Mouse (Mus musculus) adrenal gland, adult 2 months (tissue): ENCODE data around the gene Vmn2r32. TPM values are rescaled to one million over a fixed set of nuclear protein-coding genes. Genes with fewer than 3 reads are reported as not detected.
"Not testable (repeated sequence)": the region's sequence is repeated elsewhere in the genome, so short reads cannot be mapped to it uniquely, and the experiment has no call there.

Experiments used
- DNase-seq: peaks from one replicate; pipeline ENCODE4 v3.0.0; 2021
- long read RNA-seq: library from polyadenylated mRNA; stranded (forward); transcript quantifications from one replicate; pipeline ENCODE4 v2.0.0, GENCODE M21; 2021
- polyA plus RNA-seq: library from polyadenylated mRNA; depleted of rRNA; stranded (reverse); fragments of >200 nt; gene quantifications from 2 replicates; pipeline ENCODE4 v1.2.3, GENCODE M21; 2012; rRNA removed
- total RNA-seq, 2 experiments: library from RNA; stranded (reverse); gene quantifications; 2 replicates each; pipeline ENCODE4 v1.2.3; 2021

Gene Vmn2r32
- total RNA-seq: not detected
- not detected in 2 replicates for polyA plus RNA-seq
- long read RNA-seq: 0 reads

DNA sequence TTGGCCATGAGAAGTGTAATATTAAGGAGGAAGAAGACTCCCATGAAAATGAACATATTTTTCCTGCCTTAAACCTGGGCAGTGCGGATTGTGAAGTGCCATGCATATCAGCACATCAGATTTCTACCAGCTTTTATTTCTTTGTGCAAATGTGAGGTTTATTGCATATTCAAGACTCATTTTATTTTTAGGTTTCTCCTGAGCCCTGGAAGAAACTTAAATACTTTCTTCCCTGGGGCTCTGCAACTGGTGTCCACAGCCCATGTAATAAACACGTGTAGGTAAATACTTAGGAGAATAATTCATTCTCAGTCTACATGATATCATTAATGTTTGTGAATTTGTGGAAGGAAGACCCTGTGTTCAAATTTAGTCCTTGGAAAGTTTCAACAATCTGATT, at the start of gene Vmn2r32:
Vmn2r32 (minus strand) TSS at position 101 of the 400 bp plus-strand sequence.
- not testable (repeated sequence) for DNase-seq

Other genes starting within 250 kb of the Vmn2r32 start
- 1 to 10 TPM; 1.0 to 1.4 TPM for gene Vmn2r29, start 232.7 kb downstream of the Vmn2r32 start, total RNA-seq
- 0.09 and 0.13 TPM in 2 replicates for gene Vmn2r29, start 232.7 kb downstream of the Vmn2r32 start, polyA plus RNA-seq
- 1 to 10 TPM; 2.8 to 2.9 TPM for gene Gm45844, start 201.7 kb downstream of the Vmn2r32 start, total RNA-seq
- 0.47 and 2.6 TPM in 2 replicates for gene Gm45844, start 201.7 kb downstream of the Vmn2r32 start, polyA plus RNA-seq
- 10 to 100 TPM; 59.4 to 66.7 TPM for gene Clcn4, start 179.2 kb downstream of the Vmn2r32 start, total RNA-seq
- 34.0 and 36.1 TPM in 2 replicates for gene Clcn4, start 179.2 kb downstream of the Vmn2r32 start, polyA plus RNA-seq
- under 1 TPM; 0.10 to 0.17 TPM for gene Vmn2r30, start 142.4 kb downstream of the Vmn2r32 start, total RNA-seq
- gene Vmn2r30, start 142.4 kb downstream of the Vmn2r32 start, polyA plus RNA-seq: 0.03 TPM in 1 of 2 replicates, not detected in the other
- gene Gm45783, start 105.4 kb downstream of the Vmn2r32 start, total RNA-seq: under 1 TPM in 1 of 2 experiments, not detected in 1; 0.69 TPM
- gene Gm45783, start 105.4 kb downstream of the Vmn2r32 start, polyA plus RNA-seq: 0.52 TPM in 1 of 2 replicates, not detected in the other
- not detected for gene Vmn2r31, start 80.3 kb downstream of the Vmn2r32 start, total RNA-seq
- not detected in 2 replicates for gene Vmn2r31, start 80.3 kb downstream of the Vmn2r32 start, polyA plus RNA-seq
- gene Vmn2r33, start 86.8 kb upstream of the Vmn2r32 start, total RNA-seq: not detected
- gene Vmn2r33, start 86.8 kb upstream of the Vmn2r32 start, polyA plus RNA-seq: not detected in 2 replicates
- gene Vmn2r34, start 209.5 kb upstream of the Vmn2r32 start, total RNA-seq: not detected
- gene Vmn2r34, start 209.5 kb upstream of the Vmn2r32 start, polyA plus RNA-seq: not detected in 2 replicates